Mouse (Mus musculus) midbrain, embryonic 10.5 days (tissue): ENCODE measurements at regions not wholly inside any gene's neighbourhood (a gene's known extent, or its start where the extent isn't known, plus 50 kb on each side); places are given as distances from the start of the nearest gene placed in this dataset.

Source experiments
- DNase-seq: peaks from one replicate; pipeline ENCODE4 v3.0.0-alpha.2; 2017; ENCODE audit warnings: low spot score
- H3K27ac ChIP-seq: fragments of 300-500 bp; sonication (generic); replicated peaks from 2 replicates; pipeline ENCODE4 v1.5.1; 2016; ENCODE audit warnings: mild to moderate bottlenecking
- H3K27me3 ChIP-seq: fragments of 300-500 bp; sonication (generic); 2 replicates; pipeline ENCODE4 v1.6.1; 2016; ENCODE audit warnings: low read depth, mild to moderate bottlenecking; ENCODE audit not compliant: poor library complexity, severe bottlenecking
- H3K36me3 ChIP-seq: fragments of 300-500 bp; sonication (generic); 2 replicates; pipeline ENCODE4 v1.6.1; 2016; ENCODE audit warnings: mild to moderate bottlenecking, moderate library complexity
- H3K4me1 ChIP-seq: fragments of 300-500 bp; sonication (generic); 2 replicates; pipeline ENCODE4 v1.6.1; 2016
- H3K4me3 ChIP-seq: fragments of 300-500 bp; sonication (generic); 2 replicates; pipeline ENCODE4 v1.5.1; 2016; ENCODE audit warnings: mild to moderate bottlenecking, moderate library complexity
- H3K9me3 ChIP-seq: fragments of 300-500 bp; sonication (generic); replicated peaks from 2 replicates; pipeline ENCODE4 v1.6.1; 2016; ENCODE audit warnings: mild to moderate bottlenecking
- WGBS: fragments of 180-500 bp; shearing (Covaris S2); methylation state at CpG from one replicate; pipeline ENCODE4 v1.1.7; 2016; 5-methylcytosine and 5-hydroxymethylcytosine counted together

- H3K27ac ChIP-seq: peak overlapping the region; percentile 90
- WGBS: 93% methylated on average over 5 of the region's 5 CpGs
- no peaks in the 10 kb centered on the region for H3K9me3 ChIP-seq
- peaks cover 42% of the 10 kb centered on the region for H3K27me3 ChIP-seq
- H3K36me3 ChIP-seq: no peaks in the 10 kb centered on the region
- H3K4me1 ChIP-seq: peaks cover 60% of the 10 kb centered on the region
- DNase-seq: no peak
- no peak overlapping the region for H3K4me3 ChIP-seq
Measured at GRCm38 (mm10) chr8:10919620-10920019, 88.6 kb downstream of the Irs2 start.

GRCm38 (mm10) chr8:10918403-10919035, 89.7 kb downstream of the Irs2 start:
- Histone ChIP-seq H3K4me3 (no peak overlapping the region), H3K9me3 (no peaks in the 10 kb centered on the region), H3K27ac (peak overlapping the region; percentile 52; the same call in 1 of the 2 replicates), H3K36me3 (no peaks in the 10 kb centered on the region), H3K4me1 (peaks cover 49% of the 10 kb centered on the region), H3K27me3 (peaks cover 48% of the 10 kb centered on the region)
- whole genome bisulfite sequencing: 86% methylated on average over 5 of the region's 5 CpGs
- no peak for DNase-seq

GRCm38 (mm10) chr8:10914616-10915015, 93.6 kb downstream of the Irs2 start:
- H3K36me3 ChIP-seq: no peaks in the 10 kb centered on the region
- 89% methylated on average over 8 of the region's 8 CpGs for WGBS
- H3K4me3 ChIP-seq: no peak overlapping the region
- H3K27ac ChIP-seq: no peak overlapping the region
- no peak for DNase-seq
- peaks cover 42% of the 10 kb centered on the region for H3K27me3 ChIP-seq
- no peaks in the 10 kb centered on the region for H3K9me3 ChIP-seq
- H3K4me1 ChIP-seq: peaks cover 37% of the 10 kb centered on the region

- Histone ChIP-seq H3K9me3 (no peaks in the 10 kb centered on the region), H3K36me3 (no peaks in the 10 kb centered on the region), H3K27me3 (peaks cover 28% of the 10 kb centered on the region), H3K27ac (peak overlapping the region; percentile 10), H3K4me3 (no peak overlapping the region), H3K4me1 (peaks cover 28% of the 10 kb centered on the region)
- DNase-seq: no peak
- 75% methylated on average over 2 of the region's 2 CpGs for WGBS
Measured at GRCm38 (mm10) chr8:10912436-10912835, 95.8 kb downstream of the Irs2 start.

- Histone ChIP-seq H3K9me3 (no peaks in the 10 kb centered on the region), H3K27me3 (peaks cover 25% of the 10 kb centered on the region), H3K4me1 (peaks cover 28% of the 10 kb centered on the region), H3K27ac (0 out of 2 replicates have a peak overlapping the region, but pooled peaks have one; percentile 18), H3K36me3 (no peaks in the 10 kb centered on the region), H3K4me3 (no peak overlapping the region)
- DNase-seq: no peak
- 88% methylated on average over 4 of the region's 4 CpGs for WGBS
Measured at GRCm38 (mm10) chr8:10911371-10911770, 96.9 kb downstream of the Irs2 start.

GRCm38 (mm10) chr8:10910954-10911353, 97.3 kb downstream of the Irs2 start:
- Histone ChIP-seq H3K4me1 (peaks cover 28% of the 10 kb centered on the region), H3K36me3 (no peaks in the 10 kb centered on the region), H3K9me3 (no peaks in the 10 kb centered on the region), H3K27me3 (peaks cover 25% of the 10 kb centered on the region), H3K4me3 (no peak overlapping the region), H3K27ac (0 out of 2 replicates have a peak overlapping the region, but pooled peaks have one; percentile 18)
- WGBS: 86% methylated on average over 6 of the region's 6 CpGs
- no peak for DNase-seq

GRCm38 (mm10) chr8:10910244-10910872, 97.9 kb downstream of the Irs2 start:
- Histone ChIP-seq H3K4me3 (no peak overlapping the region), H3K27me3 (peaks cover 25% of the 10 kb centered on the region), H3K27ac (0 out of 2 replicates have a peak overlapping the region, but pooled peaks have one; percentile 18), H3K36me3 (no peaks in the 10 kb centered on the region), H3K9me3 (no peaks in the 10 kb centered on the region), H3K4me1 (peaks cover 28% of the 10 kb centered on the region)
- 50% methylated on average over 6 of the region's 6 CpGs for WGBS
- no peak for DNase-seq

- no peak for DNase-seq
- H3K4me3 ChIP-seq: no peak overlapping the region
- H3K27ac ChIP-seq: 0 out of 2 replicates have a peak overlapping the region, but pooled peaks have one; percentile 19
- H3K4me1 ChIP-seq: peaks cover 28% of the 10 kb centered on the region
- peaks cover 25% of the 10 kb centered on the region for H3K27me3 ChIP-seq
- no peaks in the 10 kb centered on the region for H3K9me3 ChIP-seq
- 91% methylated on average over 6 of the region's 6 CpGs for WGBS
- H3K36me3 ChIP-seq: no peaks in the 10 kb centered on the region
Measured at GRCm38 (mm10) chr8:10909155-10909554, 99.1 kb downstream of the Irs2 start.

- no peak overlapping the region for H3K27ac ChIP-seq
- peaks cover 16% of the 10 kb centered on the region for H3K27me3 ChIP-seq
- H3K4me3 ChIP-seq: no peak overlapping the region
- 87% methylated on average over 6 of the region's 6 CpGs for WGBS
- peaks cover 16% of the 10 kb centered on the region for H3K4me1 ChIP-seq
- no peaks in the 10 kb centered on the region for H3K36me3 ChIP-seq
- no peaks in the 10 kb centered on the region for H3K9me3 ChIP-seq
- no peak for DNase-seq
Measured at GRCm38 (mm10) chr8:10906353-10906752, 101.9 kb downstream of the Irs2 start.

- Histone ChIP-seq H3K4me1 (peaks cover 14% of the 10 kb centered on the region), H3K27ac (no peak overlapping the region), H3K36me3 (no peaks in the 10 kb centered on the region), H3K4me3 (no peak overlapping the region), H3K27me3 (peaks cover 22% of the 10 kb centered on the region), H3K9me3 (no peaks in the 10 kb centered on the region)
- 93% methylated on average over 5 of the region's 5 CpGs for WGBS
- no peak for DNase-seq
Measured at GRCm38 (mm10) chr8:10905761-10906160, 102.5 kb downstream of the Irs2 start.

GRCm38 (mm10) chr8:10903957-10904356, 104.3 kb downstream of the Irs2 start:
- Histone ChIP-seq H3K4me3 (no peak overlapping the region), H3K27me3 (peaks cover 15% of the 10 kb centered on the region), H3K36me3 (no peaks in the 10 kb centered on the region), H3K27ac (no peak overlapping the region), H3K4me1 (peaks cover 16% of the 10 kb centered on the region), H3K9me3 (no peaks in the 10 kb centered on the region)
- WGBS: 85% methylated on average over 2 of the region's 2 CpGs
- no peak for DNase-seq

GRCm38 (mm10) chr8:10901954-10902353, 106.3 kb downstream of the Irs2 start:
- no peak overlapping the region for H3K4me3 ChIP-seq
- no peak for DNase-seq
- H3K36me3 ChIP-seq: no peaks in the 10 kb centered on the region
- H3K4me1 ChIP-seq: peaks cover 36% of the 10 kb centered on the region
- 94% methylated on average over 4 of the region's 4 CpGs for WGBS
- peaks cover 15% of the 10 kb centered on the region for H3K27me3 ChIP-seq
- no peak overlapping the region for H3K27ac ChIP-seq
- no peaks in the 10 kb centered on the region for H3K9me3 ChIP-seq

GRCm38 (mm10) chr8:10901014-10901413, 107.2 kb downstream of the Irs2 start:
- no peak overlapping the region for H3K27ac ChIP-seq
- DNase-seq: no peak
- H3K36me3 ChIP-seq: no peaks in the 10 kb centered on the region
- no peaks in the 10 kb centered on the region for H3K9me3 ChIP-seq
- H3K27me3 ChIP-seq: peaks cover 15% of the 10 kb centered on the region
- peaks cover 39% of the 10 kb centered on the region for H3K4me1 ChIP-seq
- no peak overlapping the region for H3K4me3 ChIP-seq
- 75% methylated on average over 3 of the region's 3 CpGs for WGBS
